Mouse (Mus musculus) gastrocnemius, adult 2 months (tissue): ENCODE results near the gene Hpgd. TPM values are rescaled to one million over a fixed set of nuclear protein-coding genes. Genes with fewer than 3 reads are reported as not detected.

Experiments
- DNase-seq: peaks from one replicate; pipeline ENCODE4 v3.0.0; 2022
- H3K27ac ChIP-seq: fragments of 200-600 bp; 2 replicates; pipeline ENCODE4 v1.8.1; 2022; ENCODE audit warnings: mild to moderate bottlenecking
- H3K4me3 ChIP-seq: fragments of 200-600 bp; 2 replicates; pipeline ENCODE4 v1.8.1; 2022; ENCODE audit warnings: mild to moderate bottlenecking, moderate library complexity
- CTCF ChIP-seq: fragments of 200-600 bp; IDR thresholded peaks from 2 replicates; pipeline ENCODE4 v1.8.1; 2022; ENCODE audit warnings: antibody characterized with exemption, mild to moderate bottlenecking, moderate library complexity
- intact Hi-C: fragments of 180-260 bp; cut with DNase I; formaldehyde crosslinking; loops from one replicate; pipeline ENCODE4 v1.15.1; 2025
- total RNA-seq, 2 experiments: library from RNA; stranded (reverse); gene quantifications; 2 replicates each; pipeline ENCODE4 v1.2.3; 2021

Gene Hpgd
- total RNA-seq, 2 experiments from 2014 or later: 1.3 to 1.9 TPM

- intact Hi-C loops: no loop called here
- no peak for DNase-seq
- TF ChIP-seq CTCF: no peak
- Histone ChIP-seq H3K27ac (no peak overlapping the region), H3K4me3 (no peak overlapping the region)
These were observed 42.4 kb downstream of the Hpgd start for GRCm38 (mm10) chr8:56336771-56337170.

- no peak overlapping the region; the same call in 1 of the 2 replicates for H3K27ac ChIP-seq
- H3K4me3 ChIP-seq: no peak overlapping the region
- intact Hi-C loops: no loop called here
- DNase-seq: no peak
- no peak for TF ChIP-seq CTCF
These were observed 49.1 kb downstream of the Hpgd start for GRCm38 (mm10) chr8:56343505-56343904.

DNA sequence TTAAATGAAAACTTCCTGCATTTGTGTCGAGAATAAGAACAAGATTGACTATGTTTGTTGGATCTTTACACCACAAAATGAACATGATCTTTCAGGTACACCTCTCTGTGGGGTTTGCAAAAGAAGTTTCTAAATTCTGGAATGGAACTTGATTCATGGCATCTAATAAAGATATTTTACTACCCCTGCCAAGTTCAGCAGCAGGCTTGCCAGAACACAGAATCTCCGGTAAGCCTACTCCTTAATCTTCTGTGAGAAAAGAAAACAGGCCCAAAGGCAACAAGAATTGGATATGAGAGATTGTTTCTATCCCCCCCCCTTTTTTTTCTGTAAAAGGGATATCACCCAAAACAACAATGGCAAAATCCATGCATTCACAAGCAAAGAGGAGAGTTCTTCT lies 49.6 kb downstream of the Hpgd start:
- intact Hi-C loops: no loop called here
- Histone ChIP-seq H3K4me3 (no peak overlapping the region), H3K27ac (peak overlapping the region; percentile 12)
- no peak for TF ChIP-seq CTCF
- peak; percentile 31 for DNase-seq

DNA sequence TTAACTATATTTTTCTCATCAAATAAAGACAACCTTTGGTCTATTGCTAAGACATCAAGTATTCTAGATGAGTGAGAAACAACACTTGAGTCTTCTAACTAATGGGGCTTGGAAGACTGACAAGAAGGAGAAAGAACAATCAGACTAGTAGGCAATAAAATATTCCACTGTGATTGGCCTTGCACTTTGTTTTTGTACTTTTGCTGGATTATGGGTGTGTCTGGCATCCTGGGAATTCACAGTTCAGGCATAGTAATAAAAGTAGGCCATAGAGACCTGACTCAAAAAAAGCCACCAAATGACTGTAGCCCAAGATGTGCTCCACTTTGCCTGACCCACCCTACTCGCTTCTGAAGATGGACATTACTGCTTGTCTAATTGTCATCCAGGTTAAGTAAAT lies 50.0 kb downstream of the Hpgd start:
- no peak for DNase-seq
- H3K4me3 ChIP-seq: no peak overlapping the region
- intact Hi-C loops: no loop called here
- no peak for TF ChIP-seq CTCF
- peak overlapping the region; percentile 54 for H3K27ac ChIP-seq

- intact Hi-C loops: no loop called here
- no peak for DNase-seq
- H3K27ac ChIP-seq: peak overlapping the region; percentile 8; the same call in 1 of the 2 replicates
- TF ChIP-seq CTCF: no peak
- no peak overlapping the region for H3K4me3 ChIP-seq
These were observed 51.4 kb downstream of the Hpgd start for GRCm38 (mm10) chr8:56345641-56346420.

GRCm38 (mm10) chr8:56363180-56363579 lies 68.8 kb downstream of the Hpgd start:
- Histone ChIP-seq H3K4me3 (no peak overlapping the region), H3K27ac (no peak overlapping the region)
- TF ChIP-seq CTCF: no peak
- DNase-seq: no peak
- intact Hi-C loops: no loop called here
